Mouse (Mus musculus) limb, embryonic 10.5 days (tissue): ENCODE data around the gene Cd7. TPM values are rescaled to one million over a fixed set of nuclear protein-coding genes. Genes with fewer than 3 reads are reported as not detected.
"Not testable (repeated sequence)": the region's sequence is repeated elsewhere in the genome, so short reads cannot be mapped to it uniquely, and the experiment has no call there.

Experiments
- DNase-seq: peaks from one replicate; pipeline ENCODE4 v3.0.0-alpha.2; 2017; ENCODE audit warnings: low spot score
- H3K27ac ChIP-seq: fragments of 300-500 bp; sonication (generic); 2 replicates; pipeline ENCODE4 v1.5.1; 2016; ENCODE audit warnings: mild to moderate bottlenecking
- H3K27me3 ChIP-seq: fragments of 300-500 bp; sonication (generic); 2 replicates; pipeline ENCODE4 v1.6.1; 2016; ENCODE audit warnings: low read depth, mild to moderate bottlenecking; ENCODE audit not compliant: poor library complexity, severe bottlenecking
- H3K36me3 ChIP-seq: fragments of 300-500 bp; sonication (generic); 2 replicates; pipeline ENCODE4 v1.6.1; 2016; ENCODE audit warnings: mild to moderate bottlenecking, moderate library complexity
- H3K4me1 ChIP-seq: fragments of 300-500 bp; sonication (generic); 2 replicates; pipeline ENCODE4 v1.6.1; 2016
- H3K4me3 ChIP-seq: fragments of 300-500 bp; sonication (generic); 2 replicates; pipeline ENCODE4 v1.5.1; 2016; ENCODE audit warnings: mild to moderate bottlenecking, moderate library complexity
- H3K9me3 ChIP-seq: fragments of 300-500 bp; sonication (generic); replicated peaks from 2 replicates; pipeline ENCODE4 v1.6.1; 2016; ENCODE audit warnings: mild to moderate bottlenecking
- WGBS: fragments of 180-500 bp; shearing (Covaris S2); methylation state at CpG from one replicate; pipeline ENCODE4 v1.1.7; 2016; 5-methylcytosine and 5-hydroxymethylcytosine counted together
- polyA plus RNA-seq: library from polyadenylated mRNA; unstranded; fragments of >200 nt; fragmentation: Nextera tagmentation; extraction: Ambion mirVana; gene quantifications from 2 replicates; pipeline ENCODE4 v1.2.1, GENCODE M21; 2016

Gene Cd7
- not detected in 2 replicates for polyA plus RNA-seq

DNA sequence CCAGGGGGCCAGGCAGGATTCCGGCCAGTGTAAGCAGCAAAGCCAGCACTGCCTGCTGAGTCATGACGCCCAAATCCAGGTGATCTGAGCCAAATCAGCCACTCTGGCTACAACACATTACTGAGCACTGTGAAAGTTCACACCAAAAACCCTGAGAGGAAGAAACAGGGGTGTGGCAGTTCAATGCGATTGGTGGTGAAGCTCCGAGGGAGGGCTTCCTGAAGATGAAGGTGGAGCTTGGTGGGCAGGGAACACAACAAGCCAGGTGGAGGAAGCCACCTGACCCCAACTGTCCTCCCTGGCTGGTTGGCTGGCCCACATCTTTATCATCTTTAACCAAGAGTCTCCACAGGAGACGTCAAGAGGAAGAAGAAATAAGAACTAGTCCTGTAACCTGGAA is at the start of gene Cd7:
Gene Cd7 (minus strand): TSS at position 117 of the 400 bp plus-strand sequence.
- WGBS = 71% methylated on average over 5 of the region's 5 CpGs
- H3K9me3 ChIP-seq = no peaks in the 10 kb centered on the region
- no peaks in the 10 kb centered on the region for H3K27me3 ChIP-seq
- no peaks in the 10 kb centered on the region for H3K36me3 ChIP-seq
- no peak within 1 kb of the TSS for H3K4me3 ChIP-seq
- H3K4me1 ChIP-seq = no peaks in the 10 kb centered on the region
- no peak for DNase-seq
- H3K27ac ChIP-seq = no peak within 1 kb of the TSS

DNA sequence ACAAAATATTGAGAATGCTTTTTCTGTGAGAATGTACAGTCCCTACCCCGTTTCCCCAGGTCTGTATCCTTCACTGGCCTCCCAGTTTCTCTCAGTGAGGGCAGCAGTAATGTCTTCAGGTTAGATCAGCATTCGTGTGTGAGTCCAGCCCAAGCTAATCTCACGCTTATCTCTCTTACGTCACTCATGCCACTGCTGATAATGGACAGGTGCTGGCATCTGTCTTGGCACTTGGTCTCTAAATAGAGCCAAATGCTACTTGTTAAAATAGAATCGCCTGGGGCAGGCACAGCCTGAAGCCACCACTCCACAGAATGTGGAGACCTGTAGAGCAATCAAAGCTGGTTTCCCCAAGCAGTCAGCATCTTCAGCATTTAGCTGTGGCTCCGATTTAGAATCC is 49.8 kb upstream of the Cd7 start:
- Histone ChIP-seq H3K9me3 (no peaks in the 10 kb centered on the region), H3K4me1 (no peaks in the 10 kb centered on the region), H3K27me3 (no peaks in the 10 kb centered on the region), H3K36me3 (no peaks in the 10 kb centered on the region), H3K4me3 (no peak overlapping the region), H3K27ac (no peak overlapping the region)
- DNase-seq = no peak
- WGBS = 70% methylated on average over 6 of the region's 6 CpGs

DNA sequence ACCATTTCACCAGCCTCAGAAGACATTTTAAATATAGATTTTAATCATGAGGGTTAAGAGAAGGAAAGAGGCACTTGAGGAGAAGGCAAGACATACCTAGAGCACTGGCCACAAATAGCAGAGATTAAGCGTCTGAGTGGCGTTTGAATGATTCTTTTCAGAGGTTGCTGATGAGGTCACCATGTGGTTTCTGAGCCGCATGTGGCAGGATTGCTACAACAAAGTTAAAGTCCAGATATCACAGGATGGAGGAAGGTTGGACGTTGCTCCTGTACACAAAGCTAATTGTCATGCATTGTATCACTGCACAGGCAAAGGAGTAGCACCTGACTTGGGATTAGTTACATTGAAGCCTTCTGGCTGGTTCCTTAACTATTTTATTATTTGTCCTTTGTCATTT is 47.1 kb upstream of the Cd7 start:
- WGBS = 75% methylated on average over 4 of the region's 4 CpGs
- H3K4me1 ChIP-seq = no peaks in the 10 kb centered on the region

DNA sequence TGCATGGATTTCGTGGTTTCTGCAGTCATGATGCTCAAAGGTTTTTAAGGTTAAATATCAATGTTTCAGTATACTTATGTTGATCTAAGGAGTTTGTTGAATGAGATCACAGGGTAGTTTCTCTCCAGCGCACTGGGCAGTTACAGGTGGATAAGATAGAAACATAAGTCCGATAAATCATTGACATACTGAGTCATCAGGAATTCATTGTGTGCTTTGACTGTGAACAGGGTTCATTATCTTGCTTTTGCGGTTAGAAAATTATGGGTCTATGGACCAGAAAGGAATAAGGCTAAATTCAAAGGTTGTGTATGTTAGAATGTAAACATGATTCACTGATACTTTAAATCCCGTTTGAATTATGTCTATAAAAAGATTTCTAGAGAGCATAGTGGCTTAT is 46.0 kb upstream of the Cd7 start:
- no peak overlapping the region for H3K4me3 ChIP-seq
- no peaks in the 10 kb centered on the region for H3K27me3 ChIP-seq
- no peak for DNase-seq
- H3K4me1 ChIP-seq = no peaks in the 10 kb centered on the region
- H3K9me3 ChIP-seq = no peaks in the 10 kb centered on the region
- WGBS = 87% methylated on average over 5 of the region's 5 CpGs
- H3K36me3 ChIP-seq = no peaks in the 10 kb centered on the region
- no peak overlapping the region for H3K27ac ChIP-seq

More for the DNA sequence above, 47.1 kb upstream of the Cd7 start:
- no peaks in the 10 kb centered on the region for H3K36me3 ChIP-seq
- no peak overlapping the region for H3K27ac ChIP-seq
- no peaks in the 10 kb centered on the region for H3K27me3 ChIP-seq
- no peaks in the 10 kb centered on the region for H3K9me3 ChIP-seq
- DNase-seq = no peak
- H3K4me3 ChIP-seq = no peak overlapping the region

DNA sequence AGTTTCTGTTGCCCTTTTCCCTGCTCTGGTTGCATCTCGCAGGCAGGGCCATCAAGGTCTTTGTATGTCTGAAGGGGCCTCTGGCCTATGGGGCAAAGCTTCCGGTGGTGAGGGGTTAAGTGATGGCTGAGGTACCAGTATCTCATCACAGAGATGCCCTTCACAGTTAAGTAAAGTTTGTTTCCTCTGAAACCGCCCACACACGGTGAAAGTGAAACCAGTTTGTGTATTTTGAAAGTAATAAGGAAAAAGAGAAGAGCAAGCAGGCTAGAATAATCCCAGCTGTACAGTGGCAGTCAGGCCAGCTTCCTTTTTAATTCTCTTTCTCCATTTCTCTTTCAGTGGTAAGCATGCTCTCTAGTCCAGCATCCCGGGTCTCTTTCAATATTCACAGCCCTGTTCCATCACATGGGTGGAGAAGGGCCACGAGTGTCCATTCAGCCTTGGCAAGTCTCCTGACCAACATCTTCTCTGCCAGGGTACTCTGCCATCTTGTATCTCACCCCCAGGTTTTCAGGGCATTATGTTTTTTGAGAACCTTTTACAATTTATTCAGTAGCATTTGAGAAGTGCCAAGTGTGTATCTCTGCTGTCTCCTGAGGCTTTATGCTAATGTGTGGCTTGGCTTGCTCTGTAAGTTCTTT is 43.8 kb upstream of the Cd7 start:
- WGBS = 83% methylated on average over 6 of the region's 6 CpGs
- no peaks in the 10 kb centered on the region for H3K4me1 ChIP-seq
- H3K36me3 ChIP-seq = no peaks in the 10 kb centered on the region
- no peaks in the 10 kb centered on the region for H3K27me3 ChIP-seq
- no peak overlapping the region for H3K4me3 ChIP-seq
- no peak for DNase-seq
- no peak overlapping the region for H3K27ac ChIP-seq
- H3K9me3 ChIP-seq = no peaks in the 10 kb centered on the region

DNA sequence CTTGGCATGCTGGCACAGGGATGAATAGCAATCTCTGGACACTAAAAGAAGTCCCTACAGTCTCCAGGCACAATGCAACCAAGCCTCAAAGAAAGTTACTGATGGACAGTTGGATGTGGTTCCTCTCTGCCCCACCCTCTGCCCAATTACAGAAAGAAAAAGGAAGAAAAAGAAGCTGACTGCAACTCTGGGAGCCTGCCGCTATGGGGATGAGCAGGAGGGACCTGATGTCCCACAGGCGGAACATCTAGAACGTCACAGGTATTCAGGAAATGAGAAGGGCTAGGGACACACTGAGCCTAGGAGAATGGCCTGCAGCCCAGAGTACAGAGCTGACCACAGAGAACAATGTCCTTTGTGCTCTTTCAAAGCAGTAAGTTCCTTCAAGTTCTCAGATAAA is 43.0 kb upstream of the Cd7 start:
- Histone ChIP-seq H3K9me3 (no peaks in the 10 kb centered on the region), H3K4me1 (no peaks in the 10 kb centered on the region), H3K4me3 (no peak overlapping the region), H3K27me3 (no peaks in the 10 kb centered on the region), H3K36me3 (no peaks in the 10 kb centered on the region), H3K27ac (no peak overlapping the region)
- DNase-seq = no peak
- whole genome bisulfite sequencing = 94% methylated on average over 3 of the region's 3 CpGs

DNA sequence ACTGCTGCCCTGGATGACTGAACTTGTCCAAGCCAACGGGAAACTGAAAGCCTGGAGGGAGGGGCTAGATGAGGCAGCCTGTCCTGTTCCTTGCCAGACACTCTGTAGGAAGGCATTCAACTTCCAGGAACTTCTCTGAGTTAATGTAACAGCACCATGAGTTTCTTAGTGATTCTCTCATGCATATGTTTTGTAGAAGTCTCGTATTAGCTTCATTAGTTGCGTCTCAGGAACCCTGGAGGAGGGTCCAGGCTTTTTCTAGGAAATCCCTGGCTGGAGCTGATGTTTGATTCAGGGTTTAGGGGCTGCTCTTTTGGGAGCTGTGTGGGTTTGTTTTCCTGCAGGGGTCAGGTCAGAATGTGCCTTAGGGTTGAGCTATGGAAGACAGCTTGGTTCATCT is 41.9 kb upstream of the Cd7 start, which contains the start of gene Sectm1a:
Gene Sectm1a (minus strand): TSS at position 101 of the 400 bp plus-strand sequence.
- Histone ChIP-seq H3K27me3 (no peaks in the 10 kb centered on the region), H3K27ac (no peak within 1 kb of the TSS), H3K4me1 (no peaks in the 10 kb centered on the region), H3K9me3 (no peaks in the 10 kb centered on the region), H3K36me3 (no peaks in the 10 kb centered on the region), H3K4me3 (no peak within 1 kb of the TSS)
- WGBS = 70% methylated on average over 3 of the region's 3 CpGs
- DNase-seq = no peak

DNA sequence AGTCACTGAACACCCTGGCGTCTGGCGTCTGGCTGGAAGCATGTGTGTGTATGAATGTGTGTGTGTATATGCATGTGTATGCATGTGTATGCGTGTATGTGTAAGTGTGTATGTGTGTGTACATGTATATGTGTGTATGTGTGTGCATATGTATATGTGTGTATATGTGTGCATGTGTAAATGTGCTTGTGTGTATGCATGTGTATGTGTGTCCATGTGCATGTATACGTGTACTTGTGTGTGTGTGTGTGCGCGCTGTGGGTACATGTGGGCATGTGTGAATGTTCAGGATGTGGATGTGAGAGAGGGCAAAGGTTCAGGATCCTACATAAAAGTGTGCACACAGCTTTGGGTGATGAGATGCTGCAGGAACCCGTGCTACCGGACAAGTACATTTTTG is 41.1 kb upstream of the Cd7 start:
- Histone ChIP-seq H3K9me3 (no peaks in the 10 kb centered on the region), H3K27ac (no peak overlapping the region), H3K4me1 (no peaks in the 10 kb centered on the region), H3K27me3 (no peaks in the 10 kb centered on the region), H3K36me3 (no peaks in the 10 kb centered on the region), H3K4me3 (no peak overlapping the region)
- WGBS = 94% methylated on average over 8 of the region's 8 CpGs
- DNase-seq = no peak

DNA sequence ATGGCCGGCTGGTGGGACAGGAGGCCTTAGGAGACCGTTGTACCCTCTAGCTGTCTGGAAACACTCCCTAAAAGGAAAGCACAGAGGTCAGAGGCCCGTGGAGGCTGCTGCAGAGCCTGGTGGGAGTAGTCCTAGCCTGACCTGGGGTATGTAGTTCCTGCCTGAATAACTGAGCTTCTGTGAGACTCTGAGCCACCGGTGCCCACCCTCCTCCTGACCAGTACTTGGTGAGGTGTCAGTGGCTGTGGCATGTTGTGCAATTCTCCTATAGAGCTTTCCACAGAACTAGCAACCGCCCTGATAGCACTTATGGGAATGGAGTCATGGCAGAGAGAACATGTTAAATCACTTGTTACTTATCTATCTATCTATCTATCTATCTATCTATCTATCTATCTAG is 36.4 kb upstream of the Cd7 start:
- H3K36me3 ChIP-seq = no peaks in the 10 kb centered on the region
- DNase-seq = no peak
- H3K27me3 ChIP-seq = no peaks in the 10 kb centered on the region
- H3K4me1 ChIP-seq = no peaks in the 10 kb centered on the region
- H3K27ac ChIP-seq = no peak overlapping the region
- H3K4me3 ChIP-seq = no peak overlapping the region
- 86% methylated on average over 5 of the region's 5 CpGs for WGBS
- H3K9me3 ChIP-seq = no peaks in the 10 kb centered on the region

DNA sequence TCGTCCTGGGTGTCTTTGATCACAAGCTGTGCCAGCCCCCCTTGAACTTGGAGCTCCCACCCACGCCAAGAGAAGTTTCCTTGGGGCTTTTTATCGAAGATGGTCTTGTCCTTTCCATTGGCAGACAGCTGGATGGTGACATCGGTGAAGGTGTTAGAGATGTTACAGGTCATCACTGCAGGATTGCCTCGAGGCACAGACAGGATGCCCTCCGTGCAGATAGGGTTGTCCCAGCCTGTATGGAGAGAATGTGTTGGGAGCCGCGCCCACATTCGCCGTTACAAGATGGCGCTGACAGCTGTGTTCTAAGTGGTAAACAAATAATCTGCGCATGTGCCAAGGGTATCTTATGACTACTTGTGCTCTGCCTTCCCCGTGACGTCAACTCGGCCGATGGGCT is 30.4 kb upstream of the Cd7 start:
- 95% methylated on average over 12 of the region's 16 CpGs for WGBS
- H3K9me3 ChIP-seq, H3K4me1 ChIP-seq, H3K27ac ChIP-seq, DNase-seq, H3K36me3 ChIP-seq, H3K27me3 ChIP-seq, H3K4me3 ChIP-seq: not testable (repeated sequence)

DNA sequence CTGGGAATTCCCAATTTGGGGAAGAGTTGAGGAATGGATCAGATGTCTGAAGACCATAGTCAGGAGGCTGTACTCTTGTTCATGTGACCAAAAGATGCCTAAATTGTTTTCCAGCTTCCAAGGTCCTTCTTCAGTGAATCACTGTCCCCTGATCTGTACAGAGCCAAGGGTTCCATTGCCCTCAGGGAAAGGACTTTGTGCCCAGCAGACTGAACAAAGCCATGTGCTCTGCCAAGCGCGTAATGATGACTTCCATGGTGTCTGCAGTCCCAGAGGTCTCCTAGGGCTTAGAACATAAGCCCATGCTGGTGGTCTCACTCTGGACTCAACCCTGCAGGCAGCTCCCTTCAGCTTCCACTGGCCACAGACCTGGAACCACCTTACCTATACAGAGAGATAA is 28.7 kb upstream of the Cd7 start:
- WGBS = 89% methylated on average over 2 of the region's 2 CpGs
- Histone ChIP-seq H3K27me3 (no peaks in the 10 kb centered on the region), H3K9me3 (no peaks in the 10 kb centered on the region), H3K4me3 (no peak overlapping the region), H3K36me3 (no peaks in the 10 kb centered on the region), H3K27ac (no peak overlapping the region), H3K4me1 (peaks cover 6% of the 10 kb centered on the region; the same call in 1 of the 2 replicates)
- DNase-seq = no peak

DNA sequence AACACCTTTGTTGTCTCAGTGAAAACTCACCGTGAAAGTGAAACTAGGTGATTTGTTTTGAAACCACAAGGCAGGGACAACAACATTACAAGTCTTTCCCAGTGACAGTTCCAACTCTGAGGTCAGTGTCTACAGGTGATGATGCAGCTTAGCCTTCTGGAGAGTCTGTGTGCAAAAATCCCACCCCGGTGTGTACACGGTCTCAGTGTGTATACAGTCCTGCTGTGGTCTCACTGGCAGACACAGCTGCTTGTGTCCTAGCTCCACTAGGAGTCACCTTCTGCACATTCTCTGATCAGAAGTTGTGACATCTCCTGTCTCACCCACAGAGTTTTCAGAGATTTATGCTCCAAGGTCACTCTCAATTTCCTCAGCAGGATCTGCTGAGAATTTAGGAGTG is 25.0 kb upstream of the Cd7 start:
- DNase-seq = no peak
- H3K4me3 ChIP-seq = no peak overlapping the region
- no peaks in the 10 kb centered on the region for H3K36me3 ChIP-seq
- WGBS = 92% methylated on average over 3 of the region's 3 CpGs
- no peak overlapping the region for H3K27ac ChIP-seq
- no peaks in the 10 kb centered on the region for H3K27me3 ChIP-seq
- peaks cover 6% of the 10 kb centered on the region; the same call in 1 of the 2 replicates for H3K4me1 ChIP-seq
- H3K9me3 ChIP-seq = no peaks in the 10 kb centered on the region

DNA sequence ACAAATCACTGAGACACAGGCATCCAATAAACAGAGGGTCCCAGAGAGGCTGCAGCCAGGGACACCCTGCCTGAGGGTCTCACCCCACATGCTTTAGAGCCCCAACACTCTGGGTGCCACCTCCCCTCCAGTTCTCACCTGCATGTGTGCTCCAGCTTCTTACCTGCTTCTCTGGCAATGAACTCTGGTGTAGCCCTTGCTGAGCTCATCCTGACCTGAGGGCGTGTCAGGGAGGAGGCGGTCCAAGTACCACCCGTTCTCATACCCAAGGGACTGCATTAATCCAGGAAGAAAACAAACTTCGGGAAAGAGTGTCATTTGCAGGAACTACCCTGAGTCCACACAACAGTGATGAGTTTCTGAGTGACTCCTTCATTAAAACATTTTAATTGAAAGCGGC is 24.2 kb upstream of the Cd7 start, which contains the start of gene Sectm1b:
Gene Sectm1b (minus strand): TSS at position 191 of the 400 bp plus-strand sequence.
- Histone ChIP-seq H3K9me3 (no peaks in the 10 kb centered on the region), H3K4me1 (peaks cover 6% of the 10 kb centered on the region; the same call in 1 of the 2 replicates), H3K36me3 (no peaks in the 10 kb centered on the region), H3K27me3 (no peaks in the 10 kb centered on the region), H3K4me3 (no peak within 1 kb of the TSS), H3K27ac (no peak within 1 kb of the TSS)
- no peak for DNase-seq
- 81% methylated on average over 5 of the region's 5 CpGs for WGBS

DNA sequence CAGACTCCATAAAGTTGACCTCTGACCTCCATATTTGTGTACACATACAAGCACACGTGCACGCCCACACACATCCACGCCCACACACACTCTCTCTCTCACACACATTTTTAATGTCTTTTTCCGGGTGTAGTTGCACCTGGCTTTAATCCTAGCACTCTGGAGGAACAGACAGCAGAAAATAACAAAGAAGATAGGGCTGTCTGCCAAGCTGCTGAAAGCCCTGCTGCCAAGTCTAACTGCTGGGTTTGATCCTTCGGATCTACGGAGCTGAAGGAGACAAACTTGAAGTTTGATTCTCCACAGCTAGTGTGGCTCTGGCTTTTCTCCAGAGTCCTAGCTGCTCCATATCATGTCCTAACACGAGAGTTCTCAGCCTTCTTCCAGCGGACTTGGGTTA is 22.4 kb upstream of the Cd7 start:
- H3K4me1 ChIP-seq = peaks cover 6% of the 10 kb centered on the region; the same call in 1 of the 2 replicates
- DNase-seq = no peak
- WGBS = 88% methylated on average over 8 of the region's 8 CpGs
- no peak overlapping the region for H3K27ac ChIP-seq
- H3K36me3 ChIP-seq = no peaks in the 10 kb centered on the region
- no peaks in the 10 kb centered on the region for H3K27me3 ChIP-seq
- H3K9me3 ChIP-seq = no peaks in the 10 kb centered on the region
- no peak overlapping the region for H3K4me3 ChIP-seq
